Mouse (Mus musculus) urinary bladder, adult 2 months (tissue): ENCODE results near the gene Acat3. TPM values are rescaled to one million over a fixed set of nuclear protein-coding genes. Genes with fewer than 3 reads are reported as not detected.

Source experiments
- polyA plus RNA-seq: library from polyadenylated mRNA; depleted of rRNA; stranded (reverse); fragments of >200 nt; gene quantifications from 2 replicates; pipeline ENCODE4 v1.2.3, GENCODE M21; 2012; rRNA removed

Acat3 gene
- polyA plus RNA-seq, 1 experiment, result 0.37 TPM

Other genes with a start within 250 kb of the Acat3 start
- gene Igf2r, start 170.9 kb downstream of the Acat3 start, polyA plus RNA-seq, result 35.4 and 51.7 TPM in 2 replicates
- gene Mas1, start 72.5 kb downstream of the Acat3 start, polyA plus RNA-seq, result 0.33 and 0.38 TPM in 2 replicates
- gene Mrgprh, start 64.6 kb downstream of the Acat3 start, polyA plus RNA-seq, result 0.30 and 0.41 TPM in 2 replicates
- gene Pnldc1, start 30.4 kb downstream of the Acat3 start, polyA plus RNA-seq, result 0.60 and 1.3 TPM in 2 replicates
- gene Tcp1, start 24.9 kb downstream of the Acat3 start, polyA plus RNA-seq, result 152 and 176 TPM in 2 replicates
- 57.0 and 59.1 TPM in 2 replicates for gene Mrpl18, start 24.3 kb downstream of the Acat3 start, polyA plus RNA-seq
- 19.6 and 24.7 TPM in 2 replicates for gene Acat2, start 20.1 kb upstream of the Acat3 start, polyA plus RNA-seq
- 48.5 and 53.5 TPM in 2 replicates for gene Wtap, start 53.6 kb upstream of the Acat3 start, polyA plus RNA-seq
- gene Sod2, start 66.2 kb upstream of the Acat3 start, polyA plus RNA-seq, result 172 and 204 TPM in 2 replicates
- not detected in 2 replicates for gene Gpr31b, start 111.7 kb upstream of the Acat3 start, polyA plus RNA-seq
- gene Tcp10b, start 120.5 kb upstream of the Acat3 start, polyA plus RNA-seq, result 0.56 and 0.65 TPM in 2 replicates
- gene Unc93a, start 191.2 kb upstream of the Acat3 start, polyA plus RNA-seq, result not detected in 2 replicates